Mouse (Mus musculus) macrophage (primary cell): Measurements from ENCODE around the gene Naa40. TPM values are rescaled to one million over a fixed set of nuclear protein-coding genes. Genes with fewer than 3 reads are reported as not detected.

Experiments
- H3K27ac ChIP-seq: fragments of 350-480 bp; formaldehyde crosslinking; 2 replicates; pipeline ENCODE4 v1.9.0; 2021
- H3K36me3 ChIP-seq: fragments of 350-480 bp; formaldehyde crosslinking; 2 replicates; pipeline ENCODE4 v1.9.0; 2021; ENCODE audit errors: inconsistent target
- H3K4me3 ChIP-seq: fragments of 350-480 bp; formaldehyde crosslinking; 2 replicates; pipeline ENCODE4 v1.9.0; 2021; ENCODE audit errors: inconsistent target
- H3K79me2 ChIP-seq: fragments of 350-480 bp; formaldehyde crosslinking; 2 replicates; pipeline ENCODE4 v1.9.0; 2021; ENCODE audit errors: inconsistent target
- WGBS: methylation state at CpG from one replicate; pipeline ENCODE4 v1.1.7; 2026; ENCODE audit warnings: inconsistent platforms; ENCODE audit not compliant: missing documents; 5-methylcytosine and 5-hydroxymethylcytosine counted together
- polyA plus RNA-seq: library from polyadenylated mRNA; stranded (reverse); fragments of 250-400 nt; gene quantifications from 3 replicates; pipeline ENCODE4 v1.2.4, GENCODE M21; 2018; ENCODE audit warnings: inconsistent platforms

Gene Naa40
- polyA plus RNA-seq, 1 experiment from 2014 or later, result 17.5 TPM

- Histone ChIP-seq H3K79me2 (peaks cover 50% of the 10 kb centered on the region), H3K27ac (peak overlapping the region; percentile 76), H3K36me3 (no peaks in the 10 kb centered on the region; the same call in 1 of the 2 replicates), H3K4me3 (peak overlapping the region; percentile 86)
- WGBS, result 2% methylated on average over 13 of the region's 13 CpGs
These were observed 692 bp downstream of the Naa40 start for GRCm38 (mm10) chr19:7240291-7240690.

GRCm38 (mm10) chr19:7239574-7239973 is 1.4 kb downstream of the Naa40 start:
- no peaks in the 10 kb centered on the region; the same call in 1 of the 2 replicates for H3K36me3 ChIP-seq
- H3K27ac ChIP-seq, result no peak overlapping the region; the same call in 1 of the 2 replicates
- peaks cover 51% of the 10 kb centered on the region for H3K79me2 ChIP-seq
- 95% methylated on average over 3 of the region's 3 CpGs for WGBS
- peak overlapping the region; percentile 86; the same call in 1 of the 2 replicates for H3K4me3 ChIP-seq

GRCm38 (mm10) chr19:7236742-7237141 is 4.2 kb downstream of the Naa40 start:
- H3K36me3 ChIP-seq, result peaks cover 8% of the 10 kb centered on the region; the same call in 1 of the 2 replicates
- H3K79me2 ChIP-seq, result peaks cover 59% of the 10 kb centered on the region
- 93% methylated on average over 3 of the region's 4 CpGs for whole genome bisulfite sequencing
- no peak overlapping the region for H3K27ac ChIP-seq
- no peak overlapping the region for H3K4me3 ChIP-seq

- WGBS, result 94% methylated on average over 2 of the region's 2 CpGs
- Histone ChIP-seq H3K4me3 (no peak overlapping the region), H3K36me3 (peaks cover 12% of the 10 kb centered on the region; the same call in 1 of the 2 replicates), H3K27ac (no peak overlapping the region), H3K79me2 (peaks cover 59% of the 10 kb centered on the region)
These were observed 5.0 kb downstream of the Naa40 start for GRCm38 (mm10) chr19:7236011-7236410.

- Histone ChIP-seq H3K36me3 (peaks cover 14% of the 10 kb centered on the region; the same call in 1 of the 2 replicates), H3K4me3 (no peak overlapping the region), H3K79me2 (peaks cover 57% of the 10 kb centered on the region), H3K27ac (no peak overlapping the region)
- WGBS, result 96% methylated on average over 9 of the region's 9 CpGs
These were observed 5.5 kb downstream of the Naa40 start for GRCm38 (mm10) chr19:7235461-7235860.

GRCm38 (mm10) chr19:7234537-7235221 is 6.3 kb downstream of the Naa40 start:
- H3K27ac ChIP-seq, result no peak overlapping the region
- H3K4me3 ChIP-seq, result no peak overlapping the region
- WGBS, result 39% methylated on average over 8 of the region's 8 CpGs
- H3K79me2 ChIP-seq, result peaks cover 49% of the 10 kb centered on the region
- peaks cover 21% of the 10 kb centered on the region for H3K36me3 ChIP-seq

GRCm38 (mm10) chr19:7226511-7226914 is 14.5 kb downstream of the Naa40 start:
- H3K36me3 ChIP-seq, result peaks cover 30% of the 10 kb centered on the region

GRCm38 (mm10) chr19:7225096-7225690 is 15.8 kb downstream of the Naa40 start:
- Histone ChIP-seq H3K4me3 (no peak overlapping the region), H3K79me2 (no peaks in the 10 kb centered on the region), H3K36me3 (peaks cover 22% of the 10 kb centered on the region), H3K27ac (no peak overlapping the region)
- WGBS, result 92% methylated on average over 9 of the region's 9 CpGs

More at GRCm38 (mm10) chr19:7226511-7226914, 14.5 kb downstream of the Naa40 start:
- Histone ChIP-seq H3K27ac (peak overlapping the region; percentile 39), H3K79me2 (no peaks in the 10 kb centered on the region), H3K4me3 (no peak overlapping the region)
- WGBS, result 7% methylated on average over 6 of the region's 6 CpGs

- WGBS, result 98% methylated on average over 3 of the region's 3 CpGs
- no peak overlapping the region for H3K4me3 ChIP-seq
- no peaks in the 10 kb centered on the region for H3K79me2 ChIP-seq
- no peak overlapping the region for H3K27ac ChIP-seq
- H3K36me3 ChIP-seq, result peaks cover 14% of the 10 kb centered on the region; the same call in 1 of the 2 replicates
These were observed 16.7 kb downstream of the Naa40 start for GRCm38 (mm10) chr19:7224253-7224652.

GRCm38 (mm10) chr19:7223488-7223887 is 17.5 kb downstream of the Naa40 start:
- Histone ChIP-seq H3K36me3 (peaks cover 10% of the 10 kb centered on the region; the same call in 1 of the 2 replicates), H3K27ac (no peak overlapping the region), H3K79me2 (no peaks in the 10 kb centered on the region), H3K4me3 (no peak overlapping the region)

- H3K79me2 ChIP-seq, result peaks cover under 1% of the 10 kb centered on the region; the same call in 1 of the 2 replicates
- no peaks in the 10 kb centered on the region for H3K36me3 ChIP-seq
- 92% methylated on average over 6 of the region's 6 CpGs for WGBS
- H3K4me3 ChIP-seq, result no peak overlapping the region
- no peak overlapping the region for H3K27ac ChIP-seq
These were observed 18.8 kb downstream of the Naa40 start for GRCm38 (mm10) chr19:7222196-7222595.

GRCm38 (mm10) chr19:7218753-7219152 is 22.2 kb downstream of the Naa40 start:
- no peak overlapping the region for H3K27ac ChIP-seq
- no peak overlapping the region for H3K4me3 ChIP-seq
- peaks cover 9% of the 10 kb centered on the region; the same call in 1 of the 2 replicates for H3K36me3 ChIP-seq
- H3K79me2 ChIP-seq, result peaks cover 35% of the 10 kb centered on the region
- 94% methylated on average over 5 of the region's 5 CpGs for WGBS

- H3K4me3 ChIP-seq, result peak overlapping the region; percentile 90
- peaks cover 9% of the 10 kb centered on the region; the same call in 1 of the 2 replicates for H3K36me3 ChIP-seq
- WGBS, result 0% methylated on average over 6 of the region's 6 CpGs
- H3K79me2 ChIP-seq, result peaks cover 43% of the 10 kb centered on the region
- H3K27ac ChIP-seq, result peak overlapping the region; percentile 17
These were observed 23.1 kb downstream of the Naa40 start for GRCm38 (mm10) chr19:7217926-7218267.

GRCm38 (mm10) chr19:7217162-7217925 is 23.6 kb downstream of the Naa40 start, which contains the start of gene Cox8a:
Gene Cox8a (minus strand): TSS chr19:7217616.
- Histone ChIP-seq H3K27ac (peak within 1 kb of the TSS; percentile 62), H3K36me3 (peaks cover 9% of the 10 kb centered on the region; the same call in 1 of the 2 replicates), H3K4me3 (peak within 1 kb of the TSS; percentile 90), H3K79me2 (peaks cover 49% of the 10 kb centered on the region)
- under 1% methylated on average over 50 of the region's 50 CpGs for WGBS
